Mouse (Mus musculus): ENCODE data around the gene Svop.

GRCm38 (mm10) chr5:114138277-114139164, 47.2 kb upstream of the Svop start:
- TF ChIP-seq CTCF (IDR thresholded peaks at IDR 0.05; ENCODE audit: low read depth, low read length): no peak
- TF ChIP-seq GATA2 (IDR thresholded peaks at IDR 0.05; ENCODE audit: borderline replicate concordance, low read depth, low read length): no peak
- TF ChIP-seq GATA1 (IDR thresholded peaks at IDR 0.05; ENCODE audit: borderline replicate concordance, low read length): no peak
